Comparison of ENCODE assay signal across 9 mouse cellular contexts in the genomic region with DNA sequence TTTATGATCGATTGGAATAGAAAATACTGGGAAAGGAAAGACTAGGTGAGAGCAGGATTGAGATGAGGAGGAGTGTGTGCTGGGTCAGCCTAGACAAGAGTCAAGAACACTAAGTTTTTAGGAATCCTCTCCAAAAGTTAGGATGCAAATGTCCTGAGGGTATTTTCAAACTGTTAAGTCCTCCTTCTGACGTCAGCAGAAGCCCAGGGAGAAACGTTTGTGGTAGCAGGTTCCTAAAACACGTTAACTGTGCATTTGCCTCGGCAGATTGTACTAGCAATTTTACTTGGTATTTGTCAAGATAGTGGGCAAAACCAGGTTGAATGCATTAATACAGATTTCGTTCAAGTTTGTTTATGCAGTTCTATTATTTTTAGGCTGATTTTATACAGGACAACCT. TPM values are rescaled to one million over a fixed set of nuclear protein-coding genes. Genes with fewer than 3 reads are reported as not detected.
DNase-seq lines count a peak whose midpoint lies in the region; ATAC-seq and TF ChIP-seq lines count a peak whose summit lies in the region.
"Had no signal": no experiment of that assay in that cellular context is flagged by ENCODE, and none has a peak within 500 bp of the region (broad histone marks: within the 10 kb centered on the region; RNA-seq: fewer than 3 reads in every experiment).

No protein-coding gene starts in this region.

- H3K4me3 ChIP-seq in heart, embryonic 12.5 days, result peak overlapping the region; percentile 70
- peak overlapping the region; percentile 84 for H3K4me3 ChIP-seq in G1E (ENCODE audit: low read depth, low read length)
- H3K4me3 ChIP-seq in hindbrain, embryonic 13.5 days, result peak overlapping the region; percentile 68
- peak overlapping the region; percentile 72 for H3K4me3 ChIP-seq in midbrain, embryonic 13.5 days (replicated peaks)

- peak overlapping the region; percentile 68 for H3K9ac ChIP-seq in heart, embryonic 12.5 days
- no peak overlapping the region for H3K9ac ChIP-seq in hindbrain, embryonic 13.5 days
- H3K9ac ChIP-seq in midbrain, embryonic 13.5 days (replicated peaks), result 0 out of 2 replicates have a peak overlapping the region, but pooled peaks have one; percentile 26

- ATAC-seq in heart, embryonic 12.5 days (ENCODE audit: insufficient number of reproducible peaks, low FRiP score), result no peak
- no peak for ATAC-seq in G1E (ENCODE audit: extremely low read depth, insufficient number of reproducible peaks, low FRiP score, poor library complexity, severe bottlenecking)
- no peak for ATAC-seq in hindbrain, embryonic 13.5 days (ENCODE audit: low FRiP score)
- ATAC-seq in midbrain, embryonic 13.5 days, result no peak

- H3K4me1 ChIP-seq in heart, embryonic 12.5 days (replicated peaks), result peaks cover 3% of the 10 kb centered on the region; the same call in 1 of the 2 replicates
- peaks cover 19% of the 10 kb centered on the region for H3K4me1 ChIP-seq in G1E (ENCODE audit: insufficient read depth, low read depth, low read length)
- peaks cover 19% of the 10 kb centered on the region for H3K4me1 ChIP-seq in hindbrain, embryonic 13.5 days (replicated peaks)
- H3K4me1 ChIP-seq in midbrain, embryonic 13.5 days (replicated peaks), result peaks cover 26% of the 10 kb centered on the region

- no peaks in the 10 kb centered on the region for H3K9me3 ChIP-seq in heart, embryonic 12.5 days (replicated peaks)
- H3K9me3 ChIP-seq in G1E (replicated peaks), result no peaks in the 10 kb centered on the region
- H3K9me3 ChIP-seq in hindbrain, embryonic 13.5 days, result no peaks in the 10 kb centered on the region
- no peaks in the 10 kb centered on the region for H3K9me3 ChIP-seq in midbrain, embryonic 13.5 days

- intact Hi-C loops in heart, postnatal 10 days (cut with DNase I), result no loop called here

- no peaks in the 10 kb centered on the region for H3K27me3 ChIP-seq in heart, embryonic 12.5 days (replicated peaks)
- peaks cover 11% of the 10 kb centered on the region for H3K27me3 ChIP-seq in G1E (ENCODE audit: insufficient read depth, low read length)
- 0 out of 2 replicates have a peak, but pooled peaks cover 3% of the 10 kb centered on the region for H3K27me3 ChIP-seq in hindbrain, embryonic 13.5 days
- H3K27me3 ChIP-seq in midbrain, embryonic 13.5 days, result no peaks in the 10 kb centered on the region

- H3K27ac ChIP-seq in heart, embryonic 12.5 days (ENCODE audit: poor library complexity, severe bottlenecking), result no peak overlapping the region
- H3K27ac ChIP-seq in hindbrain, embryonic 13.5 days, result no peak overlapping the region
- H3K27ac ChIP-seq in midbrain, embryonic 13.5 days, result no peak overlapping the region

- H3K4me2 ChIP-seq in heart, embryonic 12.5 days, result peak overlapping the region; percentile 78
- peak overlapping the region; percentile 92 for H3K4me2 ChIP-seq in hindbrain, embryonic 13.5 days
- peak overlapping the region; percentile 90 for H3K4me2 ChIP-seq in midbrain, embryonic 13.5 days (replicated peaks)

- TF ChIP-seq CTCF in G1E (IDR thresholded peaks at IDR 0.05; ENCODE audit: low read depth, low read length), result no peak

- WGBS in heart, embryonic 12.5 days, result 16% methylated on average over 6 of the region's 6 CpGs
- 22% methylated on average over 6 of the region's 6 CpGs for WGBS in hindbrain, embryonic 13.5 days
- 19% methylated on average over 6 of the region's 6 CpGs for WGBS in midbrain, embryonic 13.5 days

- peaks cover 23% of the 10 kb centered on the region for H3K36me3 ChIP-seq in heart, embryonic 12.5 days
- H3K36me3 ChIP-seq in G1E (replicated peaks), result peaks cover 36% of the 10 kb centered on the region
- H3K36me3 ChIP-seq in hindbrain, embryonic 13.5 days, result peaks cover 6% of the 10 kb centered on the region
- H3K36me3 ChIP-seq in midbrain, embryonic 13.5 days, result peaks cover 7% of the 10 kb centered on the region; the same call in 1 of the 2 replicates

- DNase-seq in heart, postnatal 10 days, result no peak
- no peak for DNase-seq in G1E (ENCODE audit: low spot score)
- DNase-seq in ovary, postnatal 10 days (ENCODE audit: low spot score), result no peak
- no peak for DNase-seq in c-Kit-positive CD71-positive TER-119-positive erythroid progenitor cells, embryonic 14.5 days (ENCODE audit: low spot score)
- DNase-seq in cerebellum, adult 11-12 months, result no peak
- DNase-seq: spleen, adult 18-20 months had no signal

RNA-seq across cellular contexts. Expression of gene Cep55, which starts 1.0 kb away (rescaled TPM):
- 34.5 and 35.9 TPM in 2 replicates for polyA plus RNA-seq in heart, embryonic 12.5 days (2016; fragmentation: Nextera tagmentation; extraction: Ambion mirVana)
- 1 to 10 TPM; 7.1 to 7.8 TPM for total RNA-seq in heart, postnatal 10 days (2021)
- 52.4 and 78.9 TPM in 2 replicates for total RNA-seq in G1E (2014; fragmentation: Nextera tagmentation)
- 56.6 and 60.2 TPM in 2 replicates for total RNA-seq in G1E (2017)
- polyA plus RNA-seq in G1E (2012), result 2.5 and 3.7 TPM in 2 replicates
- polyA plus RNA-seq in hindbrain, embryonic 13.5 days (2015; fragmentation: Nextera tagmentation; extraction: Ambion mirVana), result 8.2 and 9.6 TPM in 2 replicates
- polyA plus RNA-seq in midbrain, embryonic 13.5 days (2015; fragmentation: Nextera tagmentation; extraction: Ambion mirVana), result 15.9 and 16.3 TPM in 2 replicates

RNA-seq across cellular contexts. Expression of gene Myof, which starts 12.4 kb away (rescaled TPM):
- polyA plus RNA-seq in heart, embryonic 12.5 days (2016; fragmentation: Nextera tagmentation; extraction: Ambion mirVana), result 8.9 and 9.4 TPM in 2 replicates
- 10 to 100 TPM; 14.9 to 15.7 TPM for total RNA-seq in heart, postnatal 10 days (2021)
- total RNA-seq in G1E (2014; fragmentation: Nextera tagmentation) (not detected in 2 replicates), G1E (2017) (0.23 and 0.55 TPM in 2 replicates)
- polyA plus RNA-seq in G1E (2012), result not detected in 2 replicates
- 2.4 and 2.6 TPM in 2 replicates for polyA plus RNA-seq in hindbrain, embryonic 13.5 days (2015; fragmentation: Nextera tagmentation; extraction: Ambion mirVana)
- 1.3 and 1.6 TPM in 2 replicates for polyA plus RNA-seq in midbrain, embryonic 13.5 days (2015; fragmentation: Nextera tagmentation; extraction: Ambion mirVana)

RNA-seq across cellular contexts. Expression of gene Ffar4, which starts 41.1 kb away (rescaled TPM):
- not detected in 2 replicates for polyA plus RNA-seq in heart, embryonic 12.5 days (2016; fragmentation: Nextera tagmentation; extraction: Ambion mirVana)
- total RNA-seq in heart, postnatal 10 days (2021), result 10 to 100 TPM in 1 of 2 experiments, under 1 TPM in 1; 0.79 to 10.7 TPM
- total RNA-seq in G1E (2014; fragmentation: Nextera tagmentation), result not detected in 2 replicates
- not detected in 2 replicates for total RNA-seq in G1E (2017)
- not detected in 2 replicates for polyA plus RNA-seq in G1E (2012)
- polyA plus RNA-seq in hindbrain, embryonic 13.5 days (2015; fragmentation: Nextera tagmentation; extraction: Ambion mirVana), result not detected in 2 replicates
- polyA plus RNA-seq in midbrain, embryonic 13.5 days (2015; fragmentation: Nextera tagmentation; extraction: Ambion mirVana), result not detected in 2 replicates
